Mouse (Mus musculus) CD8-positive naive resting alpha-beta T cell, adult 2 months (primary cell): Measurements from ENCODE around the gene Ak1.

Experiments used
- DNase-seq, 2 experiments: peaks; one replicate each; pipeline ENCODE4 v3.0.0; 2022; ENCODE audit warnings: low read depth in 2 of 2, low spot score in 2 of 2

Gene Ak1

GRCm38 (mm10) chr2:32599409-32599808 lies 22.1 kb upstream of the Ak1 start, which contains the start of gene St6galnac6:
TSS of gene St6galnac6 (plus strand) at chr2:32599709.
- no peak for DNase-seq

- DNase-seq = peak in 1 of 2 experiments; percentile 9
Observed at GRCm38 (mm10) chr2:32601417-32602065, 20.0 kb upstream of the Ak1 start.

GRCm38 (mm10) chr2:32602600-32603054 lies 18.9 kb upstream of the Ak1 start:
- peak; percentile 85 to 91 for DNase-seq

DNA sequence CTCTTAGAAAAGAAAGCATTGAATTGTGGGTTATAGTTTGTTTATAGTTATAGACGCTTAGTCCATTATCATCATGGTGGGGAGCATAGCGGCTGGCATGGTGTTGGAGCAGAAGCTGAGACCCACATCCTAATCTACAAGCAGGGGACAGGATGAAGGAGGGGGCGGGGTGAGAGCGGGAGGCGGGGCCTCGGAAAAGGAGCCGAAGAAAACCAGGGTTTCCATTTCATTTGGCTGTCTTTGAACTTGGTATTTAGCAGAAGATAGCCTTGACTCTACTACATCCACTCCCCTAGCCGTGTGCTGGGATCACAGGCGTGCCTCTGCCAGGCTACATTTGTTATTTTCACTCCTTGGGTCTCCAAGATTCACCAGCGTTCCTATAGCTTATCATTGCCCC lies 16.9 kb upstream of the Ak1 start:
- no peak for DNase-seq

- DNase-seq = peak in 1 of 2 experiments; percentile 38
Observed at GRCm38 (mm10) chr2:32606161-32607142, 15.1 kb upstream of the Ak1 start.

DNA sequence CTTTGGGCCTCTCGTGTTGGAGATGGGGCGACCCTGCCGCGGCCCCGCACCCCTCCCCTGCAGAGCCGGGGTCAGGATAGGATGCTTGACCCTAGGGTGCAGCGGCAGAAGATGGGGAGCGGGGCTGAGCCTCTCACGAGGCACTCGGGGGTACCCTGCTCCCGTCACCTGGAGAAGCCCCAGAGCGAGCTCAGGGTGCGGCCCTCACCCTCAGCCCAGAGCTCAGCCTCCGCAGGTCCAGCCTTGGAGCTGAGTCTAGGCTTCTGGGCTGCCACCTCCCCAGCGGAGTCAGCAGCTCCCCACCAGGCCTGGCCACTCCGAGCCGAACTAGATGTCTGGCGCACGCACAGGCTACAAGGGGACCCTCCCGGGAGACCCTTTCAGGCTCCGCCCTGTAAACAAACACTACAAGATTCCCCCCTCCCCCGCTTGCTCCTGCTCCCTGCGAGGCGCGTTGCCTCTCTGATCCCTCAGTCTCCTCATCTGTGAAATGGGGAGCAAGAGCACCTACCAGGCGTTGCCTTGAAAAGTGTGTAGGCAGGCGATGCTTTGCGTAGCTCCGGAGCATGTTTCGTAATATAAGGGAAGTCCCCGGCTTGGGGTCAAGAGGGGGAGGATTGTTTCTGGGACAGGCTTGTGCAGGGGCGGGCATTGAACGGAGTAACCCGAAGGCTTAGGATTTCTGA lies 14.2 kb upstream of the Ak1 start:
- peak in 1 of 2 experiments; percentile 12 for DNase-seq

DNA sequence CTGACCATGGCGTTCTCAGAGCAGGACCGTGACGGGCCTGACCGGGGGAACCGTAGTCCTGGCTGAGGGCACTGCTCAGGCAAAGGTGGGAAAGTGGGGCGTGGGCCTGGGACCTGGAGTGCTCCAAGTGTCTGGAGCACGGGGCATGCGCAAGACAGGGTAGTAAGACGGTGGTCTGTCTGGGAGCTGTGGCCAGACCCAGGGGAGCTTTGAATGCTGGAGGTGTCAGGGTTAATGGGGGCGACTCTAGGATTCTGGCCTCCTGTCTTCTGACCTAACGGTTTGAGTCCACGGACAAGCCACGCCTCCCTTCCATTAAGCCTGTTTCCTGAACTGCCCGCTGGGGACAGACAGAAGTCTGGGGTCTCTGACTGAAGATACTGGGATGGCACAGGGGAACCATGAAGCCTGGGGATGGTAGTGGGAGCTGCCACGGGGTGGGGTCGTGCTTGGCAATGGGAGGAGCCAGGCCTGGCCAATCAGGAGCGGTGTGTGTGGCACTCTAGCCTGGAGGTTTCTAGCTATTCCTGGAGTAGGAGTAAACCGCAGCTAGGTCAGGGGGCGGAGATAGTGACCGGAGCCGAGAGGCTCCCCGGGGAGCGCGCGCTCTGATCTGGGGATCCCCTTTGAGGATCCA lies 13.3 kb upstream of the Ak1 start:
- DNase-seq = no peak

GRCm38 (mm10) chr2:32608778-32609435 lies 12.7 kb upstream of the Ak1 start:
- DNase-seq = no peak

GRCm38 (mm10) chr2:32610610-32611229 lies 10.8 kb upstream of the Ak1 start:
- DNase-seq = peak in 1 of 2 experiments; percentile 4

DNA sequence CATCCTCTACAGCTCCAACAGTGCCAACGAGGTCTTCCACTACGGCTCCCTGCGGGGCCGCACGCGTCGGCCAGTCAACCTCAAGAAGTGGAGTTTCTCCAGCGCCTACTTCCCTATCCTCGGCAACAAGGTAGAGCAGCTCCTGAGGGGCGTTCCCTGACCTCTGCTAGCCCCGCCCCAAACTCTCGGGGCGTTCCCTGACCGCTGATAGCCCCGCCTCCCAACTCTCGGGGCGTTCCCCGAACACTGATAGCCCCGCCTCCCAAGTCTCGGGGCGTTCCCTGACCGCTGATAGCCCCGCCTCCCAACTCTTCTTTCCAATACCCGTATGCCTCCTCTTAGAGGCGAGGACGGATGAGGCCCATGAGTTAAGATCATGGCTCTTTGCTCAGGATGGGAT lies 9.3 kb upstream of the Ak1 start:
- DNase-seq = no peak

DNA sequence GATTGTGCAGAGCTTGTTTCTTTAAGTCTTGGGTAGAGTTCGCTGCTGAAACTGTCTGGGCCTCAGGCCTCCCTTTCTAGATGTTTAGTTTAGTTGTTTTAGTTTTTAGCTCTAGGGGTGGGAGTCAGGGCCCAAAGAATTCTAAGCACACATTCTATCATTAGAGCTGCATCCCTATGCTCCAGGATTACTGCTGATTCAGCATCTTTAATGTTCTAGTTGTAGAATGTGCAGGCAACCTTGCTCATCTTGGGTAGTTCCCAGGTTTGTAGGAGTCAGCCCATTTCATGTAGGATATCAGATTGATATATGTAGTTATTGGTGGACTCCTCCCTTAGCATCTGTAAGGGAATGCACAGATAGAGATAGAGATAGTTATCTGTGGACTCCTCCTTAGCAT lies 4.4 kb upstream of the Ak1 start:
- DNase-seq = no peak

DNA sequence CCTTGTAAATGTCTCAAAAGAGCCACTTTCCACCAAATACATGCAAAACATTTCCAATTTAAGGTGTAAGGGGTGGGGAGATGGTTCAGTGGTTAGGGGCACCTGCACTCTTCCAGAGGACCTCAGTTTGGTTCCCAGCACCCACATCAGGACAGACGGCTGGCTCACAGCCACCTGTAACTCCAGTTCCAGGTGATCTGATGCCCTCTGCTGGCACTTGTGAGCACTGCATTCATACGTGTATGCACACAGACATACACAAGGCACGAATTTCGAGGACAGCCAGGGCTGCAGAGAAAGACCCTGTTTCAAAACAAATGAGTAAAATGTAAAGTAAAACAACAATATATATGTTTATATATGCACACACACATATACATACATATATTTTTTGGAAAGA lies 4.0 kb upstream of the Ak1 start:
- no peak for DNase-seq

DNA sequence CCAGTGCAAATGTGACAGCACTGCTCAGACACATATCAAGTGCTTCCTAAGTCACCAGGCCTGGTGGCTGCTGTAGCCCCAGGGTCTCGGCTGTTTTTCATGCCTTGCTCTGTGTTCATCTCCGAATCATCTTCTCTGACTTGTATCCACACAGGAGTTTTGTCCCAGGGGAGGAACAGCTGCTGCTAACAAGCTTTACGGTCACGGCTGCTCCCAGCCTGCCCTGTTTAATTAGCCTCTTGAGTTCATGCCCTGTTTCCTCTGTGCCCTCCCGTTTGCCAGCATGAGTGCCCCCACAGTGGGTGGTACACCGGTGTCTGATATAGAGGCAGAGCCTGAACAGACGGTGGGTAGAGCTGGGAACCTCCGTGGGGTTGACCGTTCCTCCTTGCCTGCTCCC lies 3.5 kb upstream of the Ak1 start:
- DNase-seq = no peak

DNA sequence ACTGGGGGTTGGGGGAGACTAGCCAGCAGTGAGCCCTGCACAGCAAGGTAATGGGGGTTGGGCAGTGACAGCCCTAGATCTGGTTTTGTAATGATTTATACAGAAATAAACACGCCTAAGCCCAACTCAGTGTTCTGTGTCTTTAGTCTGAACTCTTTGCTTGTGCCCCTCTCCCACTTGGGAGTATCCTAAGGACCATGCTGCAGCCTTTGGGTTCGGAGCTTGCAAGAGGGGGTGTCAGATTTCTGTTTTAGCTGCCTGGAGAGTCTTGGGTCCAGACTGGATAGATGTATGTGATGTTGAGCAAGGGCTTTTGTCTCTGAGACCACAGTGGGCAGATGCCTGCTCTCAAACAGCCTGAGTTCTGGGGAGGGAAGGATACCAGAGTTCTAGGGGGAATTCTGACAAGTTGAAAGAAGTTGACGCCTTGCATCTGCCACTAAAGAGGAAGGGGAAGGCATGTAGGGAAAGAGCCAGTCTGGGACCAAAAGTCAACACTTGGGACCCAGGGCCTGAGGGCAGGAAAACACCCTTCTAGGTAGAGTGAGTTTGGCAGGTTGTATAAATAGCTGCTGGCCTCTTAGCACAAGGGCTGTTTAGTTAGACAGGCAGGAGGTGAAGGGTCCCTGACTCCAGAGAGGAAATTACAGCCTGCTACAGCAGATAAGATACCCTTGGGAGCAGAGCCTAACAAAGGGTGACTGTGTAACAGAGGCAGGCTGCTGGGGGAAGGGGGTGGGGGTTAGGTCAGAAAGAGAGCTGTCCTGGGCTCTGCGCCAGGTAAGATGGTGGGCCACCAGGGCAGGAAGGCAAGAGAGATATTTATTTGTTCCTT lies 659 bp upstream of the Ak1 start:
- DNase-seq = no peak

- no peak for DNase-seq
Observed at GRCm38 (mm10) chr2:32624111-32624748, 2.7 kb downstream of the Ak1 start.

- DNase-seq = no peak
Observed at GRCm38 (mm10) chr2:32625212-32625872, 3.8 kb downstream of the Ak1 start.

- DNase-seq = no peak
Observed at GRCm38 (mm10) chr2:32625873-32626694, 4.5 kb downstream of the Ak1 start.
